Mouse (Mus musculus): ENCODE measurements around the gene Xrcc1. TPM values are rescaled to one million over a fixed set of nuclear protein-coding genes. Genes with fewer than 3 reads are reported as not detected.
A peak's percentile ranks its signal among the peaks of the same experiment; 100 is the strongest.

Xrcc1 gene
- polyA plus RNA-seq, 1 experiment: not detected

- 81% methylated on average over 4 of the region's 4 CpGs for WGBS
- Histone ChIP-seq H3K4me3 (ENCODE audit: insufficient read depth, low read depth, low read length) (no peak overlapping the region), H3K27ac (ENCODE audit: insufficient read depth, low read depth, low read length) (no peak overlapping the region), H3K4me1 (ENCODE audit: control insufficient read depth, insufficient read depth, low read length) (no peaks in the 10 kb centered on the region)
- TF ChIP-seq CTCF (IDR thresholded peaks at IDR 0.05; ENCODE audit: insufficient read depth, low read depth, low read length): no peak
- no peak for TF ChIP-seq POLR2A (IDR thresholded peaks at IDR 0.05; ENCODE audit: insufficient read depth, low read depth, low read length)
Measured at GRCm38 (mm10) chr7:24568512-24568911, 22.4 kb downstream of the Xrcc1 start.

GRCm38 (mm10) chr7:24571071-24571470 is 25.0 kb downstream of the Xrcc1 start:
- TF ChIP-seq POLR2A (IDR thresholded peaks at IDR 0.05; ENCODE audit: insufficient read depth, low read depth, low read length) (no peak), CTCF (IDR thresholded peaks at IDR 0.05; ENCODE audit: insufficient read depth, low read depth, low read length) (no peak)
- no peak overlapping the region for H3K27ac ChIP-seq (ENCODE audit: insufficient read depth, low read depth, low read length)
- 83% methylated on average over 4 of the region's 4 CpGs for WGBS
- H3K4me3 ChIP-seq (ENCODE audit: insufficient read depth, low read depth, low read length): no peak overlapping the region
- no peaks in the 10 kb centered on the region for H3K4me1 ChIP-seq (ENCODE audit: control insufficient read depth, insufficient read depth, low read length)

DNA sequence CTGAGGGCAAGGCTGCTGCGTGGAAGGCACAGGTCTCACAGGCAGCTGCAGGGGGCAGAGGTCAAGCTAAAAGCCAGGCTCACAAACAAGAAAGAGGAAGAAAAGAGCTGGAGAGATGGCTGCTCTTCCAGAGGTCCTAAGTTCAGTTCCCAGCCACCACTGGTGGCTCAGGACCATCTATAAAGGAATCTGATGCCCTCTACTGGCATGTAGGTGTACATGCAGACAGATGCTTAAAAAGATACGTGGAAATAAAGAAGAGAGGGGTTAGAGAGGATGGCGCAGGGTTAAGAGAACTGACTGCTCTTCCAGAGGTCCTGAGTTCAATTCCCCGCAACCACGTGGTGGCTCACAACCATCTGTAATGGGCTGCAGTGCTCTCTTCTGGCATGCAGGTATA is 26.4 kb downstream of the Xrcc1 start:
- Histone ChIP-seq H3K4me3 (ENCODE audit: insufficient read depth, low read depth, low read length) (no peak overlapping the region), H3K4me1 (ENCODE audit: control insufficient read depth, insufficient read depth, low read length) (no peaks in the 10 kb centered on the region), H3K27ac (ENCODE audit: insufficient read depth, low read depth, low read length) (no peak overlapping the region)
- 62% methylated on average over 5 of the region's 5 CpGs for WGBS
- TF ChIP-seq CTCF (IDR thresholded peaks at IDR 0.05; ENCODE audit: insufficient read depth, low read depth, low read length) (no peak), POLR2A (IDR thresholded peaks at IDR 0.05; ENCODE audit: insufficient read depth, low read depth, low read length) (no peak)

DNA sequence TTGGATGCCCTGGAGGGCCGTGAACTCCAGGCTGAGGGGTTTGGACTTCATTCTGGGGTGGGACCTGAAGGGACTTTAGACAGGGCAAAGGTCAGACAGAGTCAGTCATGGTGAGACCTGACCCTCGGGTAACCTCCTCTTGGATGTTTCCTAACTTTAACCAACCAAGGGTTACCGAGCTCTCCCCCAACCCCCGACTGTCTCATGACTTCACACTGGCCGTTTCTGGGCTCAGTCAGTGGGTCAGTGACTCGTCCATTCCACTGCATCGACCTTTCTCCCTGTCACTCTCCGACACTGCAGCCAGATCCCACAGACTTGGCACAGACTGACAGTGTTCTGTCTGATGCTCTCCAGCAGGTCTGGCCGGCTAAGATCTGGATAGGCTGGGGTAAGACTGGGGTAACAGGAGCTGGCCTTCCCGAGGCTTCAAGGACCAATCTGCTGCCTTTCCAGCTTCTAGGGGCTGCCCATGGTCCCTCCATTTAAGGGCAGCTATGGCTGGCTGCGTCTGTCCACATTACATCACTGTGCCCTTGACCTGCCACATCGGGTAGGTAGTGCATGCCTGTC is 28.2 kb downstream of the Xrcc1 start:
- TF ChIP-seq POLR2A (IDR thresholded peaks at IDR 0.05; ENCODE audit: insufficient read depth, low read depth, low read length): no peak
- no peak overlapping the region for H3K4me3 ChIP-seq (ENCODE audit: insufficient read depth, low read depth, low read length)
- H3K4me1 ChIP-seq (ENCODE audit: control insufficient read depth, insufficient read depth, low read length): no peaks in the 10 kb centered on the region
- H3K27ac ChIP-seq (ENCODE audit: insufficient read depth, low read depth, low read length): no peak overlapping the region
- WGBS: 62% methylated on average over 12 of the region's 12 CpGs

- WGBS: 97% methylated on average over 10 of the region's 10 CpGs
- no peak overlapping the region for H3K27ac ChIP-seq (ENCODE audit: insufficient read depth, low read depth, low read length)
- H3K4me1 ChIP-seq (ENCODE audit: control insufficient read depth, insufficient read depth, low read length): no peaks in the 10 kb centered on the region
- TF ChIP-seq CTCF (IDR thresholded peaks at IDR 0.05; ENCODE audit: insufficient read depth, low read depth, low read length) (no peak), POLR2A (IDR thresholded peaks at IDR 0.05; ENCODE audit: insufficient read depth, low read depth, low read length) (no peak)
- H3K4me3 ChIP-seq (ENCODE audit: insufficient read depth, low read depth, low read length): no peak overlapping the region
Measured at GRCm38 (mm10) chr7:24577811-24578210, 31.7 kb downstream of the Xrcc1 start.

DNA sequence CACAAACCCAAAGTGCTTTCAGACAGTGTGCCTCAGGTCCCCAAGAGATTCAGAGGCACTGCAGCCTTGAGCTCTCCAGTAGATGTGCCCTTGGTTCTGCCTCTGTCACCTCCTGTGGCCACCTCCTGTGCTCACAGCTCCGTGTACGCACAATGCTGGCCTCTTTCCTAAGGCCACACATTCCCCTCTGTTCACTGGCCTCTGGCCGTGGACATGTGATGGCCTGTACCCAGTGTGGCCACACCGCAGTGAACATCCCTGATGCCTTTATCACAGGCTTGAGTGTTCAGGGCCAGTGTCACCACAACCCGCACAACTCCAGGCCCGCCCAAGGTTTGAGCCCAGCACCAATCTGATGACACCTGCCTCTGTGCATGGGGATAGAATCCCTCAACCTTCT is 38.8 kb downstream of the Xrcc1 start:
- no peak overlapping the region for H3K4me3 ChIP-seq (ENCODE audit: insufficient read depth, low read depth, low read length)
- WGBS: 89% methylated on average over 6 of the region's 6 CpGs
- peaks cover 7% of the 10 kb centered on the region; the same call in 1 of the 2 replicates for H3K4me1 ChIP-seq (ENCODE audit: control insufficient read depth, insufficient read depth, low read length)
- no peak overlapping the region for H3K27ac ChIP-seq (ENCODE audit: insufficient read depth, low read depth, low read length)
- TF ChIP-seq POLR2A (IDR thresholded peaks at IDR 0.05; ENCODE audit: insufficient read depth, low read depth, low read length) (no peak), CTCF (IDR thresholded peaks at IDR 0.05; ENCODE audit: insufficient read depth, low read depth, low read length) (no peak)

- Histone ChIP-seq H3K4me1 (ENCODE audit: control insufficient read depth, insufficient read depth, low read length) (peaks cover 7% of the 10 kb centered on the region; the same call in 1 of the 2 replicates), H3K27ac (ENCODE audit: insufficient read depth, low read depth, low read length) (no peak overlapping the region), H3K4me3 (ENCODE audit: insufficient read depth, low read depth, low read length) (no peak overlapping the region)
- 55% methylated on average over 16 of the region's 16 CpGs for WGBS
- TF ChIP-seq POLR2A (IDR thresholded peaks at IDR 0.05; ENCODE audit: insufficient read depth, low read depth, low read length) (no peak), CTCF (IDR thresholded peaks at IDR 0.05; ENCODE audit: insufficient read depth, low read depth, low read length) (no peak)
Measured at GRCm38 (mm10) chr7:24585995-24586394, 39.9 kb downstream of the Xrcc1 start.

GRCm38 (mm10) chr7:24586828-24587227 is 40.7 kb downstream of the Xrcc1 start:
- Histone ChIP-seq H3K4me1 (ENCODE audit: control insufficient read depth, insufficient read depth, low read length) (peaks cover 7% of the 10 kb centered on the region; the same call in 1 of the 2 replicates), H3K4me3 (ENCODE audit: insufficient read depth, low read depth, low read length) (peak overlapping the region; percentile 65), H3K27ac (ENCODE audit: insufficient read depth, low read depth, low read length) (no peak overlapping the region)
- 7% methylated on average over 8 of the region's 8 CpGs for WGBS
- TF ChIP-seq CTCF (IDR thresholded peaks at IDR 0.05; ENCODE audit: insufficient read depth, low read depth, low read length): no peak
- no peak for TF ChIP-seq POLR2A (IDR thresholded peaks at IDR 0.05; ENCODE audit: insufficient read depth, low read depth, low read length)

GRCm38 (mm10) chr7:24587330-24588105 is 41.4 kb downstream of the Xrcc1 start, which contains the start of the genes Ethe1 and Zfp575:
Gene Ethe1 (plus strand): TSS chr7:24587543.
Gene Zfp575 (minus strand): TSS chr7:24587641.
- H3K4me1 ChIP-seq (ENCODE audit: control insufficient read depth, insufficient read depth, low read length): peaks cover 7% of the 10 kb centered on the region; the same call in 1 of the 2 replicates
- H3K4me3 ChIP-seq (ENCODE audit: insufficient read depth, low read depth, low read length): peak within 1 kb of the TSS; percentile 65
- H3K27ac ChIP-seq (ENCODE audit: insufficient read depth, low read depth, low read length): no peak within 1 kb of the TSS
- no peak for TF ChIP-seq CTCF (IDR thresholded peaks at IDR 0.05; ENCODE audit: insufficient read depth, low read depth, low read length)
- peak; percentile 98 for TF ChIP-seq POLR2A (IDR thresholded peaks at IDR 0.05; ENCODE audit: insufficient read depth, low read depth, low read length)
- WGBS: 3% methylated on average over 30 of the region's 30 CpGs

Measured in olfactory bulb, adult 2 months (tissue).